Mouse (Mus musculus) gastrocnemius, postnatal 36 days (tissue): ENCODE data around the gene Arl4d. TPM values are rescaled to one million over a fixed set of nuclear protein-coding genes. Genes with fewer than 3 reads are reported as not detected.

Experiments
- DNase-seq, 2 experiments: peaks; one replicate each; pipeline ENCODE4 v3.0.0; 2022
- intact Hi-C: fragments of 180-260 bp; cut with DNase I; formaldehyde crosslinking; loops from one replicate; pipeline ENCODE4 v1.15.1; 2025
- total RNA-seq, 2 experiments: library from RNA; stranded (reverse); gene quantifications; 2 replicates each; pipeline ENCODE4 v1.2.3; 2021

The Arl4d gene
- total RNA-seq, 2 experiments from 2014 or later: 4.7 to 9.3 TPM

- no peak for DNase-seq
- intact Hi-C loops: loop anchor here (5.0 kb wide), 1 partner anchor 43 kb away; no protein-coding TSS in a partner anchor
Measured at GRCm38 (mm10) chr11:101674106-101674505, 8.8 kb downstream of the Arl4d start.

- intact Hi-C loops: no loop called here
- DNase-seq: no peak
Measured at GRCm38 (mm10) chr11:101675349-101675748, 10.0 kb downstream of the Arl4d start.

- intact Hi-C loops: no loop called here
- no peak for DNase-seq
Measured at GRCm38 (mm10) chr11:101677655-101678054, 12.3 kb downstream of the Arl4d start.

GRCm38 (mm10) chr11:101678770-101679169, 13.4 kb downstream of the Arl4d start:
- DNase-seq: no peak
- intact Hi-C loops: no loop called here

GRCm38 (mm10) chr11:101679907-101680306, 14.6 kb downstream of the Arl4d start:
- DNase-seq: no peak
- intact Hi-C loops: no loop called here

GRCm38 (mm10) chr11:101680634-101681325, 15.4 kb downstream of the Arl4d start:
- intact Hi-C loops: no loop called here

GRCm38 (mm10) chr11:101681968-101682367, 16.6 kb downstream of the Arl4d start:
- no peak for DNase-seq
- intact Hi-C loops: no loop called here

More at GRCm38 (mm10) chr11:101680634-101681325, 15.4 kb downstream of the Arl4d start:
- no peak for DNase-seq

GRCm38 (mm10) chr11:101682410-101682960, 17.1 kb downstream of the Arl4d start:
- DNase-seq: no peak
- intact Hi-C loops: no loop called here

GRCm38 (mm10) chr11:101687351-101688301, 22.3 kb downstream of the Arl4d start:
- intact Hi-C loops: loop anchor here (1.0 kb wide), 1 partner anchor 27 kb away; no protein-coding TSS in a partner anchor

GRCm38 (mm10) chr11:101689701-101690113, 24.4 kb downstream of the Arl4d start:
- DNase-seq: no peak
- intact Hi-C loops: no loop called here

More at GRCm38 (mm10) chr11:101687351-101688301, 22.3 kb downstream of the Arl4d start:
- peak; percentile 57 to 66 for DNase-seq

GRCm38 (mm10) chr11:101690326-101690725, 25.0 kb downstream of the Arl4d start:
- intact Hi-C loops: no loop called here
- no peak for DNase-seq

GRCm38 (mm10) chr11:101695906-101696661, 30.7 kb downstream of the Arl4d start:
- DNase-seq: no peak
- intact Hi-C loops: no loop called here

- intact Hi-C loops: no loop called here
- no peak for DNase-seq
Measured at GRCm38 (mm10) chr11:101697156-101697861, 32.0 kb downstream of the Arl4d start.

GRCm38 (mm10) chr11:101698114-101698513, 32.8 kb downstream of the Arl4d start:
- intact Hi-C loops: no loop called here

GRCm38 (mm10) chr11:101699556-101699955, 34.2 kb downstream of the Arl4d start:
- no peak for DNase-seq
- intact Hi-C loops: no loop called here

More at GRCm38 (mm10) chr11:101698114-101698513, 32.8 kb downstream of the Arl4d start:
- no peak for DNase-seq

GRCm38 (mm10) chr11:101699991-101700390, 34.6 kb downstream of the Arl4d start:
- DNase-seq: no peak
- intact Hi-C loops: no loop called here

GRCm38 (mm10) chr11:101700446-101700845, 35.1 kb downstream of the Arl4d start:
- intact Hi-C loops: no loop called here
- DNase-seq: peak; percentile 43 to 50

- intact Hi-C loops: no loop called here
- no peak for DNase-seq
Measured at GRCm38 (mm10) chr11:101704081-101704480, 38.7 kb downstream of the Arl4d start.

- intact Hi-C loops: no loop called here
- DNase-seq: no peak
Measured at GRCm38 (mm10) chr11:101706764-101707448, 41.6 kb downstream of the Arl4d start.
